Mouse (Mus musculus): ENCODE data around the gene Tnfaip8l3. TPM values are rescaled to one million over a fixed set of nuclear protein-coding genes. Genes with fewer than 3 reads are reported as not detected.

The Tnfaip8l3 gene
- polyA plus RNA-seq, 1 experiment = 0.13 TPM

DNA sequence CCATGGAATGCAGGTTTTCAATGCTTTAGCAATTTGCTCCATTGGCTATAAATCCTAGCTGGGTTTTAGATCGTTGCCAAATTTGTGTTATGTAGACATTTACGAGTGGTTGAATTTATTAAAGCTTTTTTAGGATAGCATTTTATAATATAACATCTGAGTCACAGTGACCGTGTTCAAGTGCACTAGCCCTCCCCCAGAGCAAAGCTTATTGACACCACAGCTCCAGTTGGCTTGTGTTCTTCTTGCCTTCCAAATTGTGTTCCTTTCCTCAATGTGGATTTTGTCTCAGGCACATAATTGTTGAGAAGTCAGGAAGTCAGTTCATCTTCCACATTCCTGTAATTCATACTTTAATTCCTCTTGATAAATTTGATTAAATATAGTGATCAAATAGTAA lies 6.7 kb upstream of the Tnfaip8l3 start:
- no peaks in the 10 kb centered on the region for H3K4me1 ChIP-seq (ENCODE audit: control insufficient read depth, insufficient read depth, low read length)
- TF ChIP-seq EP300 (IDR thresholded peaks at IDR 0.05; ENCODE audit: insufficient read depth, low read depth, low read length) = no peak
- TF ChIP-seq POLR2A (IDR thresholded peaks at IDR 0.05; ENCODE audit: insufficient read depth, low read length) = no peak
- TF ChIP-seq CTCF (IDR thresholded peaks at IDR 0.05; ENCODE audit: low read depth, low read length) = no peak

GRCm38 (mm10) chr9:54073688-54074087 lies 5.5 kb upstream of the Tnfaip8l3 start:
- peaks cover 2% of the 10 kb centered on the region; the same call in 1 of the 2 replicates for H3K9me3 ChIP-seq (replicated peaks; ENCODE audit: control insufficient read depth, insufficient read depth, low read length, poor library complexity, severe bottlenecking)
- TF ChIP-seq EP300 (IDR thresholded peaks at IDR 0.05; ENCODE audit: insufficient read depth, low read depth, low read length) (no peak), POLR2A (IDR thresholded peaks at IDR 0.05; ENCODE audit: insufficient read depth, low read length) (no peak), CTCF (IDR thresholded peaks at IDR 0.05; ENCODE audit: low read depth, low read length) (no peak)
- peaks cover 2% of the 10 kb centered on the region; the same call in 1 of the 2 replicates for H3K27me3 ChIP-seq (ENCODE audit: control insufficient read depth, insufficient read depth, low read length, poor library complexity, severe bottlenecking)
- H3K4me1 ChIP-seq (ENCODE audit: control insufficient read depth, insufficient read depth, low read length) = no peaks in the 10 kb centered on the region
- H3K27ac ChIP-seq (ENCODE audit: insufficient read depth, low read length) = no peak overlapping the region
- no peak overlapping the region for H3K4me3 ChIP-seq (ENCODE audit: low read depth, low read length)
- H3K36me3 ChIP-seq (ENCODE audit: control insufficient read depth, insufficient read depth, low read length, poor library complexity, severe bottlenecking) = no peaks in the 10 kb centered on the region
- H3K9ac ChIP-seq (ENCODE audit: low read depth, poor library complexity, severe bottlenecking) = no peak overlapping the region

More for the DNA sequence above, 6.7 kb upstream of the Tnfaip8l3 start:
- no peak overlapping the region for H3K4me3 ChIP-seq (ENCODE audit: low read depth, low read length)
- H3K36me3 ChIP-seq (ENCODE audit: control insufficient read depth, insufficient read depth, low read length, poor library complexity, severe bottlenecking) = no peaks in the 10 kb centered on the region
- no peak overlapping the region for H3K27ac ChIP-seq (ENCODE audit: insufficient read depth, low read length)
- H3K27me3 ChIP-seq (ENCODE audit: control insufficient read depth, insufficient read depth, low read length, poor library complexity, severe bottlenecking) = peaks cover 2% of the 10 kb centered on the region; the same call in 1 of the 2 replicates
- peaks cover 2% of the 10 kb centered on the region; the same call in 1 of the 2 replicates for H3K9me3 ChIP-seq (replicated peaks; ENCODE audit: control insufficient read depth, insufficient read depth, low read length, poor library complexity, severe bottlenecking)
- H3K9ac ChIP-seq (ENCODE audit: low read depth, poor library complexity, severe bottlenecking) = no peak overlapping the region

- H3K36me3 ChIP-seq (ENCODE audit: control insufficient read depth, insufficient read depth, low read length, poor library complexity, severe bottlenecking) = no peaks in the 10 kb centered on the region
- no peaks in the 10 kb centered on the region for H3K4me1 ChIP-seq (ENCODE audit: control insufficient read depth, insufficient read depth, low read length)
- TF ChIP-seq POLR2A (IDR thresholded peaks at IDR 0.05; ENCODE audit: insufficient read depth, low read length) = no peak
- no peak for TF ChIP-seq CTCF (IDR thresholded peaks at IDR 0.05; ENCODE audit: low read depth, low read length)
- no peak overlapping the region for H3K27ac ChIP-seq (ENCODE audit: insufficient read depth, low read length)
- no peaks in the 10 kb centered on the region; the same call in 1 of the 2 replicates for H3K9me3 ChIP-seq (replicated peaks; ENCODE audit: control insufficient read depth, insufficient read depth, low read length, poor library complexity, severe bottlenecking)
- peaks cover 2% of the 10 kb centered on the region; the same call in 1 of the 2 replicates for H3K27me3 ChIP-seq (ENCODE audit: control insufficient read depth, insufficient read depth, low read length, poor library complexity, severe bottlenecking)
- no peak overlapping the region for H3K4me3 ChIP-seq (ENCODE audit: low read depth, low read length)
- H3K9ac ChIP-seq (ENCODE audit: low read depth, poor library complexity, severe bottlenecking) = no peak overlapping the region
These were observed 3.4 kb upstream of the Tnfaip8l3 start for GRCm38 (mm10) chr9:54071474-54072095.

- H3K4me1 ChIP-seq (ENCODE audit: control insufficient read depth, insufficient read depth, low read length) = no peaks in the 10 kb centered on the region
- H3K9ac ChIP-seq (ENCODE audit: low read depth, poor library complexity, severe bottlenecking) = no peak overlapping the region
- H3K4me3 ChIP-seq (ENCODE audit: low read depth, low read length) = no peak overlapping the region
- H3K27ac ChIP-seq (ENCODE audit: insufficient read depth, low read length) = no peak overlapping the region
- no peak for TF ChIP-seq CTCF (IDR thresholded peaks at IDR 0.05; ENCODE audit: low read depth, low read length)
- TF ChIP-seq POLR2A (IDR thresholded peaks at IDR 0.05; ENCODE audit: insufficient read depth, low read length) = no peak
- no peak for TF ChIP-seq EP300 (IDR thresholded peaks at IDR 0.05; ENCODE audit: insufficient read depth, low read depth, low read length)
- H3K9me3 ChIP-seq (replicated peaks; ENCODE audit: control insufficient read depth, insufficient read depth, low read length, poor library complexity, severe bottlenecking) = no peaks in the 10 kb centered on the region
- peaks cover 2% of the 10 kb centered on the region; the same call in 1 of the 2 replicates for H3K27me3 ChIP-seq (ENCODE audit: control insufficient read depth, insufficient read depth, low read length, poor library complexity, severe bottlenecking)
- H3K36me3 ChIP-seq (ENCODE audit: control insufficient read depth, insufficient read depth, low read length, poor library complexity, severe bottlenecking) = no peaks in the 10 kb centered on the region
These were observed 1.0 kb upstream of the Tnfaip8l3 start for GRCm38 (mm10) chr9:54069204-54069603.

GRCm38 (mm10) chr9:54068777-54069176 lies 589 bp upstream of the Tnfaip8l3 start:
- no peaks in the 10 kb centered on the region for H3K9me3 ChIP-seq (replicated peaks; ENCODE audit: control insufficient read depth, insufficient read depth, low read length, poor library complexity, severe bottlenecking)
- no peak for TF ChIP-seq POLR2A (IDR thresholded peaks at IDR 0.05; ENCODE audit: insufficient read depth, low read length)
- TF ChIP-seq CTCF (IDR thresholded peaks at IDR 0.05; ENCODE audit: low read depth, low read length) = no peak
- no peak for TF ChIP-seq EP300 (IDR thresholded peaks at IDR 0.05; ENCODE audit: insufficient read depth, low read depth, low read length)
- H3K4me3 ChIP-seq (ENCODE audit: low read depth, low read length) = peak overlapping the region; percentile 36
- no peaks in the 10 kb centered on the region for H3K36me3 ChIP-seq (ENCODE audit: control insufficient read depth, insufficient read depth, low read length, poor library complexity, severe bottlenecking)
- no peak overlapping the region for H3K27ac ChIP-seq (ENCODE audit: insufficient read depth, low read length)
- H3K4me1 ChIP-seq (ENCODE audit: control insufficient read depth, insufficient read depth, low read length) = no peaks in the 10 kb centered on the region
- H3K9ac ChIP-seq (ENCODE audit: low read depth, poor library complexity, severe bottlenecking) = peak overlapping the region; percentile 51; the same call in 1 of the 2 replicates
- H3K27me3 ChIP-seq (ENCODE audit: control insufficient read depth, insufficient read depth, low read length, poor library complexity, severe bottlenecking) = peaks cover 2% of the 10 kb centered on the region; the same call in 1 of the 2 replicates

- TF ChIP-seq CTCF (IDR thresholded peaks at IDR 0.05; ENCODE audit: low read depth, low read length) = no peak
- TF ChIP-seq EP300 (IDR thresholded peaks at IDR 0.05; ENCODE audit: insufficient read depth, low read depth, low read length) = no peak
- TF ChIP-seq POLR2A (IDR thresholded peaks at IDR 0.05; ENCODE audit: insufficient read depth, low read length) = no peak
- Histone ChIP-seq H3K27ac (ENCODE audit: insufficient read depth, low read length) (no peak overlapping the region), H3K27me3 (ENCODE audit: control insufficient read depth, insufficient read depth, low read length, poor library complexity, severe bottlenecking) (peaks cover 2% of the 10 kb centered on the region; the same call in 1 of the 2 replicates), H3K36me3 (ENCODE audit: control insufficient read depth, insufficient read depth, low read length, poor library complexity, severe bottlenecking) (no peaks in the 10 kb centered on the region), H3K4me3 (ENCODE audit: low read depth, low read length) (peak overlapping the region; percentile 73), H3K4me1 (ENCODE audit: control insufficient read depth, insufficient read depth, low read length) (no peaks in the 10 kb centered on the region), H3K9me3 (replicated peaks; ENCODE audit: control insufficient read depth, insufficient read depth, low read length, poor library complexity, severe bottlenecking) (no peaks in the 10 kb centered on the region), H3K9ac (ENCODE audit: low read depth, poor library complexity, severe bottlenecking) (peak overlapping the region; percentile 51)
These were observed 551 bp downstream of the Tnfaip8l3 start for GRCm38 (mm10) chr9:54067642-54068031.

All from ES-Bruce4 (cell line).